32 mouse cellular contexts compared by ENCODE assay signal in the genomic region with DNA sequence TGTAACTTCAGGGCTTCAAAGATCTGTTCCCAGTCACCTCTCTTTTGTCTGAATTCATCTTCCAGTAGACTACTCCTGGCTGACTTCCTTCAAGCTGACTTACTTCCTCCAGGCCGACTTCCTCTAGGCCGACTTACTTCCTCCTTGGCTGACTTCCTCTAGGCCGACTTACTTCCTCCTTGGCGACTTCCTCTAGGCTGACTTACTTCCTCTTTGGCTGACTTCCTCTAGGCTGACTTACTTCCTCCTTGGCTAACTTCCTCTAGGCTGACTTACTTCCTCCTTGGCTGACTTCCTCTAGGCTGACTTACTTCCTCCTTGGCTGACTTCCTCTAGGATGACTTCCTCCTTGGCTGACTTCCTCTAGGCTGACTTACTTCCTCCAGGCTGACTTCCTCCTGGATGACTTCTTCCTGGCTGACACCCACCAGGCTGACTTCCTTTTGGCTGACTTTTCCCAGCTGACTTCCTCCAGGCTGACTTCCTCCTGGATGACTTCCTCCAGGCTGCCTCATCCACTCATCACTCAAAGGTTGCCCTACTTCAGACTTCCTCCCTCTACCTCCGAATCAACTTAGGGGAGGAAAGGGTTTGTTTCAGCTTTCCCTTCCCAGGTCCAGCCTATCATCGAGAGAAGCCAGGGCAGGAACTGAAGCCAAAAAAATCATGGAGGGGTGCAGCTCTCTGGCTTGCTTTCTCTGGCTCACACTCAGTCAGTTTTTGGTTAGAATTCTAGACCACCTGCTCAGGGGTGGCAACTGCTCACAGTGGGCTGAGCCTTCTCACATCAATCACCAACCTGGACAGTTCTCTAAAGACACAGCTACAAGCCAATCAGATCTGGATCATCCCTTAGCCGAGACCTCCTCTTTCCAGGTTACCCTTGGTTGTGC.
DNase-seq lines count a peak whose midpoint lies in the region; ATAC-seq lines count a peak whose summit lies in the region.
"Had no signal": no experiment of that assay in that cellular context is flagged by ENCODE, and none has a peak within 500 bp of the region (broad histone marks: within the 10 kb centered on the region; RNA-seq: fewer than 3 reads in every experiment).

No protein-coding gene starts in this region.

- no peaks in the 10 kb centered on the region; the same call in 1 of the 2 replicates for H3K36me3 ChIP-seq in splenic B cell, adult 2 months (ENCODE audit: control insufficient read depth, insufficient read depth, low read length, poor library complexity, severe bottlenecking)
- H3K36me3 ChIP-seq in midbrain, embryonic 10.5 days = no peaks in the 10 kb centered on the region
- H3K36me3 ChIP-seq in midbrain, embryonic 14.5 days (ENCODE audit: control insufficient read depth, insufficient read depth, low read length) = no peaks in the 10 kb centered on the region
- H3K36me3 ChIP-seq: embryonic facial prominence, embryonic 13.5 days; heart, embryonic 10.5 days; heart, embryonic 15.5 days; hindbrain, embryonic 12.5 days; limb, embryonic 10.5 days; limb, embryonic 15.5 days; liver, embryonic 13.5 days; neural tube, embryonic 13.5 days; stomach, embryonic 15.5 days had no signal

- 90% methylated on average over 7 of the region's 7 CpGs for WGBS in midbrain, embryonic 10.5 days
- WGBS in midbrain, embryonic 14.5 days = 92% methylated on average over 7 of the region's 7 CpGs

- H3K4me3 ChIP-seq in midbrain, embryonic 10.5 days = no peak overlapping the region
- no peak overlapping the region for H3K4me3 ChIP-seq in midbrain, embryonic 14.5 days (replicated peaks; ENCODE audit: low read depth, low read length)
- H3K4me3 ChIP-seq: embryonic facial prominence, embryonic 13.5 days; heart, embryonic 10.5 days; heart, embryonic 15.5 days; hindbrain, embryonic 12.5 days; limb, embryonic 10.5 days; limb, embryonic 15.5 days; liver, embryonic 13.5 days; neural tube, embryonic 13.5 days; stomach, embryonic 15.5 days had no signal

- no peak overlapping the region for H3K9ac ChIP-seq in midbrain, embryonic 14.5 days (replicated peaks; ENCODE audit: low read length)
- H3K9ac ChIP-seq: embryonic facial prominence, embryonic 13.5 days; heart, embryonic 15.5 days; hindbrain, embryonic 12.5 days; limb, embryonic 15.5 days; liver, embryonic 13.5 days; neural tube, embryonic 13.5 days; stomach, embryonic 15.5 days had no signal

- peak; percentile 17 to 56; a peak in 1 of 4 replicates for ATAC-seq in hematopoietic stem cell, adult 5-6 weeks (replicated peaks in 1 of 2; ENCODE audit: insufficient read depth in 1 of 2, low FRiP score in 2 of 2, low TSS enrichment in 1 of 2, low read depth in 1 of 2, poor library complexity in 2 of 2, severe bottlenecking in 2 of 2)
- no peak for ATAC-seq in erythroid progenitor cell, adult 5-6 weeks (replicated peaks; ENCODE audit: low FRiP score, poor library complexity, severe bottlenecking)
- no peak for ATAC-seq in midbrain, embryonic 14.5 days (ENCODE audit: low FRiP score, low TSS enrichment)
- ATAC-seq: forebrain, embryonic 16.5 days; lung, postnatal 0 days; Patski had no signal

- no peaks in the 10 kb centered on the region for H3K9me3 ChIP-seq in midbrain, embryonic 10.5 days (replicated peaks)
- H3K9me3 ChIP-seq in midbrain, embryonic 14.5 days (ENCODE audit: control insufficient read depth, low read length) = no peaks in the 10 kb centered on the region
- H3K9me3 ChIP-seq: embryonic facial prominence, embryonic 13.5 days; heart, embryonic 10.5 days; heart, embryonic 15.5 days; hindbrain, embryonic 12.5 days; limb, embryonic 10.5 days; limb, embryonic 15.5 days; liver, embryonic 13.5 days; neural tube, embryonic 13.5 days; stomach, embryonic 15.5 days had no signal

- no peak overlapping the region for H3K27ac ChIP-seq in midbrain, embryonic 10.5 days (replicated peaks)
- H3K27ac ChIP-seq in midbrain, embryonic 14.5 days (replicated peaks; ENCODE audit: low read depth, low read length) = no peak overlapping the region
- H3K27ac ChIP-seq: embryonic facial prominence, embryonic 13.5 days; heart, embryonic 10.5 days; heart, embryonic 15.5 days; hindbrain, embryonic 12.5 days; limb, embryonic 10.5 days; limb, embryonic 15.5 days; liver, embryonic 13.5 days; neural tube, embryonic 13.5 days; stomach, embryonic 15.5 days had no signal

- no peaks in the 10 kb centered on the region for H3K27me3 ChIP-seq in splenic B cell, adult 2 months (ENCODE audit: control insufficient read depth, insufficient read depth, low read length, poor library complexity, severe bottlenecking)
- H3K27me3 ChIP-seq in midbrain, embryonic 10.5 days (ENCODE audit: low read depth, poor library complexity, severe bottlenecking) = no peaks in the 10 kb centered on the region
- no peaks in the 10 kb centered on the region for H3K27me3 ChIP-seq in midbrain, embryonic 14.5 days (ENCODE audit: control insufficient read depth, insufficient read depth, low read length)
- H3K27me3 ChIP-seq: CH12.LX; embryonic facial prominence, embryonic 13.5 days; hindbrain, embryonic 12.5 days; limb, embryonic 15.5 days; liver, embryonic 13.5 days; neural tube, embryonic 13.5 days; stomach, embryonic 15.5 days had no signal

- H3K4me1 ChIP-seq in midbrain, embryonic 10.5 days = peaks cover 8% of the 10 kb centered on the region; the same call in 1 of the 2 replicates
- 0 out of 2 replicates have a peak, but pooled peaks cover 3% of the 10 kb centered on the region for H3K4me1 ChIP-seq in midbrain, embryonic 14.5 days (ENCODE audit: control insufficient read depth, insufficient read depth, low read length)
- H3K4me1 ChIP-seq: embryonic facial prominence, embryonic 13.5 days; heart, embryonic 10.5 days; heart, embryonic 15.5 days; hindbrain, embryonic 12.5 days; limb, embryonic 15.5 days; liver, embryonic 13.5 days; neural tube, embryonic 13.5 days; stomach, embryonic 15.5 days had no signal

- no peak overlapping the region for H3K4me2 ChIP-seq in midbrain, embryonic 14.5 days (ENCODE audit: low read length)
- H3K4me2 ChIP-seq: embryonic facial prominence, embryonic 13.5 days; heart, embryonic 15.5 days; hindbrain, embryonic 12.5 days; limb, embryonic 15.5 days; liver, embryonic 13.5 days; midbrain, embryonic 11.5 days; neural tube, embryonic 13.5 days; stomach, embryonic 15.5 days had no signal

- DNase-seq in layer of hippocampus, postnatal 10 days (ENCODE audit: low spot score in 2 of 2) = peak; percentile 24 to 32
- no peak for DNase-seq in layer of hippocampus, adult 9-11 months
- DNase-seq in MEL-GATA-1-ER (ENCODE audit: extremely low read depth, low read depth) = peak; percentile 26
- peak; percentile 65 for DNase-seq in splenic B cell, adult 2 months (ENCODE audit: low read depth, low spot score)
- DNase-seq in midbrain, embryonic 10.5 days (ENCODE audit: low spot score) = no peak
- DNase-seq in midbrain, embryonic 14.5 days = no peak
- DNase-seq: adrenal gland, postnatal 14 days; cerebellum, adult 8-10 months; gastrocnemius, postnatal 14 days; heart, adult 11 months; kidney, adult 11 months; kidney, postnatal 25 days; liver, embryonic 13.5 days; lung, adult 18-20 months; lung, postnatal 4 days; thymus, adult 18-20 months; thymus, postnatal 25 days had no signal

Comparison
In these comparisons a context has a peak if more than half of its experiments do, and no peak if none do; other contexts are left out.
1. DNase-seq: peak in layer of hippocampus, postnatal 10 days (2 of 2), MEL-GATA-1-ER (single experiment) and splenic B cell, adult 2 months (single experiment); none in layer of hippocampus, adult 9-11 months (single experiment), midbrain, embryonic 10.5 days (single experiment) and midbrain, embryonic 14.5 days (single experiment).
2. ATAC-seq: peak in hematopoietic stem cell, adult 5-6 weeks (2 of 2); none in erythroid progenitor cell, adult 5-6 weeks (single experiment) and midbrain, embryonic 14.5 days (single experiment).